Mouse (Mus musculus) spleen, adult 2 months (tissue): ENCODE results near the gene D430041D05Rik.

ENCODE experiments used
- CTCF ChIP-seq: fragments of 200-500 bp; IDR thresholded peaks from 2 replicates; pipeline ENCODE4 v1.5.1; 2011; ENCODE audit warnings: mild to moderate bottlenecking, inconsistent platforms; ENCODE audit not compliant: insufficient read depth, insufficient read length, insufficient replicate concordance; ENCODE audit errors: extremely low read depth
- POLR2A ChIP-seq: fragments of 200-500 bp; IDR thresholded peaks from 2 replicates; pipeline ENCODE4 v1.6.1; 2011; ENCODE audit warnings: low read depth, low read length, inconsistent platforms

DNA sequence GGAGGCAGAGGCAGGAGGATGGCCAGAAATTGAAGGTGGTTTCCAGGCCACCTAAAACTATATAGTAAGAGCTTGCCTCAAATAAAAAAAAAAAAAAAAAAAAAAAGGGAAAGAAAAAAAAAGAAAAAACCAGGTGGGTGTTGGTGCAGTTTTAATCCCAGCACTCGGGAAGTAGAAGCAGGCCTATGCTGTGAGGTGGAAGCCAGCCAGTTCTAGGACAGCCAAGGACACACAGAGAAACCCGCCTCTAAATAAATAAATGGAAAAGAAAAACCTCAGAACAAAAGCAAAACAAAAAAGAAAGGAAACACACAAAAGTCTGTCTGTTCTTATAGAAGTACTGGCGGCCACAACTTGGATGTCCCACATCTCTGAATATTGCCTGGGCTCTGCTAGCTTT, 295.9 kb downstream of the D430041D05Rik start:
- no peak for TF ChIP-seq POLR2A
- no peak for TF ChIP-seq CTCF
